Mouse (Mus musculus) heart, postnatal 14 days (tissue): Measurements from ENCODE around the gene Rhob. TPM values are rescaled to one million over a fixed set of nuclear protein-coding genes. Genes with fewer than 3 reads are reported as not detected.

Experiments used
- DNase-seq, 2 experiments: peaks; one replicate each; pipeline ENCODE4 v3.0.0; 2021 to 2022
- intact Hi-C: fragments of 180-260 bp; cut with DNase I; formaldehyde crosslinking; loops from one replicate; pipeline ENCODE4 v1.15.1; 2025
- total RNA-seq, 2 experiments: library from RNA; stranded (reverse); gene quantifications; 2 replicates each; pipeline ENCODE4 v1.2.3; 2021

Rhob gene
- total RNA-seq, 2 experiments from 2014 or later = 220 to 235 TPM

- no peak for DNase-seq
- intact Hi-C loops = no loop called here
These were observed 48.0 kb downstream of the Rhob start for GRCm38 (mm10) chr12:8451571-8452485.

GRCm38 (mm10) chr12:8450639-8451038 lies 49.2 kb downstream of the Rhob start:
- intact Hi-C loops = no loop called here
- no peak for DNase-seq

GRCm38 (mm10) chr12:8450028-8450427 lies 49.8 kb downstream of the Rhob start:
- intact Hi-C loops = no loop called here
- DNase-seq = no peak

Other genes with a start within 250 kb of the Rhob start
- under 1 TPM; 0.41 to 0.65 TPM for gene Gdf7, start 198.1 kb downstream of the Rhob start, total RNA-seq
- 10 to 100 TPM; 11.9 to 12.9 TPM for gene Hs1bp3, start 186.6 kb downstream of the Rhob start, total RNA-seq
- not detected for gene Slc7a15, start 99.1 kb upstream of the Rhob start, total RNA-seq
- 100 to 1,000 TPM; 122 to 133 TPM for gene Pum2, start 174.1 kb upstream of the Rhob start, total RNA-seq